Mouse (Mus musculus) hindbrain, embryonic 12.5 days (tissue): Measurements from ENCODE around the gene Tmpo. TPM values are rescaled to one million over a fixed set of nuclear protein-coding genes. Genes with fewer than 3 reads are reported as not detected.

Experiments
- ATAC-seq: fragments of 200-750 bp; cut with Nextera tagmentation; 2 replicates; pipeline ENCODE4 v1.8.0; 2017; ENCODE audit warnings: moderate TSS enrichment; ENCODE audit not compliant: low FRiP score
- H3K27ac ChIP-seq: fragments of 300-500 bp; sonication (generic); 2 replicates; pipeline ENCODE4 v1.5.1; 2016; ENCODE audit warnings: mild to moderate bottlenecking
- H3K27me3 ChIP-seq: fragments of 300-500 bp; sonication (generic); 2 replicates; pipeline ENCODE4 v1.6.1; 2016; ENCODE audit warnings: mild to moderate bottlenecking
- H3K36me3 ChIP-seq: fragments of 300-500 bp; sonication (generic); 2 replicates; pipeline ENCODE4 v1.6.1; 2016; ENCODE audit warnings: mild to moderate bottlenecking
- H3K4me1 ChIP-seq: fragments of 300-500 bp; sonication (generic); 2 replicates; pipeline ENCODE4 v1.6.1; 2016
- H3K4me2 ChIP-seq: fragments of 300-500 bp; sonication (generic); replicated peaks from 2 replicates; pipeline ENCODE4 v1.6.1; 2016; ENCODE audit warnings: mild to moderate bottlenecking
- H3K4me3 ChIP-seq: fragments of 300-500 bp; sonication (generic); 2 replicates; pipeline ENCODE4 v1.5.1; 2016; ENCODE audit warnings: mild to moderate bottlenecking
- H3K9ac ChIP-seq: fragments of 300-500 bp; sonication (generic); 2 replicates; pipeline ENCODE4 v1.6.1; 2016; ENCODE audit warnings: mild to moderate bottlenecking, moderate library complexity
- H3K9me3 ChIP-seq: fragments of 300-500 bp; sonication (generic); replicated peaks from 2 replicates; pipeline ENCODE4 v1.6.1; 2016; ENCODE audit warnings: mild to moderate bottlenecking
- WGBS: fragments of 180-500 bp; shearing (Covaris S2); methylation state at CpG from one replicate; pipeline ENCODE4 v1.1.7; 2016; 5-methylcytosine and 5-hydroxymethylcytosine counted together
- polyA plus RNA-seq: library from polyadenylated mRNA; unstranded; fragments of >200 nt; fragmentation: Nextera tagmentation; extraction: Ambion mirVana; gene quantifications from 2 replicates; pipeline ENCODE4 v1.2.1, GENCODE M21; 2016

Tmpo gene
- polyA plus RNA-seq, 1 experiment from 2014 or later = 298 TPM

DNA sequence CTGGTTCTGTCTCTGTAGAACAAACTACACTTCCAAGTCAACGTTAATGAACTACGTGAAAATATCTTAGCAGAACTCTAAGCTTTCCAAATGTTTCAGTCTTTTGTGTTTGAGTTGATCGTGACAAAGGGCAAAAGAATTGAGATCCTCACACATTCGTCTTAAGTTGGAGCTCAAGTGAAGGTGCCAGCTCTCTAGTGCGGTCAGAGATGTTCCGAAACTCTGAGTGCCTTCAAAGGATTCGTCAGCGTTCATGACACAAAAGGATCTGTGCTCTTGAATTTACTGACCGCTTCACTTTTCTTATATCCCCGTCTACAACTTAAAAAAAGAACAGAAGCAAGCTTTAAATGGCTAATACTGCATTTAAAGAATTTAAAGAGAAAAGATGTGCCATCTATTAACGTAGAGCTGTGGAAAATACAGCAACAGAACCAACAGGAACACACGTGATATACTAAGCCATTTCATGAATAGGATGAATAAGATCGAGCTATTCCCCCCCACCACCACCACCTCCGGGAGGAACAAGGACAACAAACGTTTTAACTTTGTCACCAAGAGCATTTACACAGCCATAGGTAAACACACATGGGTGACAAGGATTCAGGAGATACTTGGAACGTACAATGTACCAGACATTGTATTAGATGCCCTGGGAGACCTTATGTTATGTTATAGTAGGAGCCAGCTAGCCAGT is 1.3 kb upstream of the Tmpo start:
- 2% methylated on average over 16 of the region's 16 CpGs for WGBS
- ATAC-seq = no peak
- Histone ChIP-seq H3K27me3 (no peaks in the 10 kb centered on the region), H3K4me1 (peaks cover 25% of the 10 kb centered on the region), H3K9me3 (no peaks in the 10 kb centered on the region), H3K27ac (peak overlapping the region; percentile 97), H3K4me2 (peak overlapping the region; percentile 54), H3K9ac (peak overlapping the region; percentile 64), H3K4me3 (peak overlapping the region; percentile 51), H3K36me3 (no peaks in the 10 kb centered on the region)

DNA sequence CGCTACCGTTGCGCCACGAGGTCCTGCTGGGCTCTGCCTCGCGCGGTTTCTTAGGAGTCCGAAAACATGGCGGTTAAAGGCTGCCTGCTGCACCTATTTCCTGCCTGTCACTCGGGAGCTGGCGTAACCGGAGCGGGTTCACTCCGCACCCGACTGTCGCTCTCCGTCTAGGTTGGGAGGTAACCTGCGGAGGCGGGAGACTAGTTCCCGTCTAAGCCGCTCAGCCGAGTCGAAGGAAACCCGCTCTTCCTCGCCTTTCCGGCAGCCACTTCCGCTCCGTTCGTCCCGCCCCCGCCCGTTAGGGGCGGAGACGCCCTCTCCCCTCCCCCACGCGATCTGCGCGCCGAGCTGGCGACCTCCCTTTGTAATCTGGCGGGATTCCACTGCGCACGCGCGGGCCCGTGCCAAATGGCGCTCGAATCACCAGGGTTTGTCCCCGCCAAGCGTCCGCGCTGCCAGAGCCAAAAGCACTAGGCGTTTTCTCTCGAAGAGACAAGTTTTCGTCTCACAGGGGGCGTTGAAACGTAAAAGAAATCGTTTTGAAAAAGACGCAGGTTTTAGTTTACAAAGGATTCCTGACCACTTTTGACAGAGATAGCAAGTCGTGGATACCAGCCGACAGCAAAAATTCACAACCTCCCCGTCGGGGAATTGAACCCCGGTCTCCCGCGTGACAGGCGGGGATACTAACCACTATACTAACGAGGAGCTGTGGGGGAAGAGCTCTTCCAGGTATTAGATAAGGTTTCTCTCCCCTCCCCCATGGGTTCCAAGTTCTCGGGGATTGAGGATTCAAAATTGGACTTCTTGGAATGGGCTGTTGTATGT is 560 bp upstream of the Tmpo start:
- Histone ChIP-seq H3K4me3 (peak overlapping the region; percentile 51), H3K4me1 (peaks cover 20% of the 10 kb centered on the region), H3K27ac (peak overlapping the region; percentile 97), H3K9ac (peak overlapping the region; percentile 68), H3K36me3 (no peaks in the 10 kb centered on the region), H3K4me2 (peak overlapping the region; percentile 54), H3K9me3 (no peaks in the 10 kb centered on the region), H3K27me3 (no peaks in the 10 kb centered on the region)
- peak; percentile 90 for ATAC-seq
- under 1% methylated on average over 69 of the region's 69 CpGs for WGBS

DNA sequence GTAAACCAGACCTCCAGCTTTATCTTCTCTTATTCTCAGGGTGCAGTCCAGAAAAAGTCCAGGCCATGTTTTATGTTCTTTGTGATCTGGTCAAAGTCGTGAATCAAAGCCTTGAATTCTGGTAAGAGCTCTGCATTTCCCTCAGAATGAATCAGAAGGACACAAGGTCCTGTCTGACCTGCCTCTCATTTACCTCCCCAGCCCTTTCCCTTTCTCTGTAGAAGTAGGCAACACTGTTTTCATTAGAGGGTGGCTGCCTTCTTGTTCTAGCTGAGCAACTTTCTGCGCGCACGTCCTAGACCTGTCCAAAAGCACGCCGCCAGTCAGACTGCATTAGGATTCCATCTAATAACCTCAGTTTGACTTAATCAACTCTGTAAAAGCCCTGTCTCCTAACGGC is 814 bp downstream of the Tmpo start:
- H3K36me3 ChIP-seq = no peaks in the 10 kb centered on the region
- H3K4me3 ChIP-seq = peak overlapping the region; percentile 51; the same call in 1 of the 2 replicates
- H3K27ac ChIP-seq = peak overlapping the region; percentile 97
- peaks cover 20% of the 10 kb centered on the region for H3K4me1 ChIP-seq
- H3K9ac ChIP-seq = 0 out of 2 replicates have a peak overlapping the region, but pooled peaks have one; percentile 5
- no peaks in the 10 kb centered on the region for H3K27me3 ChIP-seq
- ATAC-seq = no peak
- H3K4me2 ChIP-seq = peak overlapping the region; percentile 54
- 23% methylated on average over 7 of the region's 7 CpGs for WGBS
- H3K9me3 ChIP-seq = no peaks in the 10 kb centered on the region

DNA sequence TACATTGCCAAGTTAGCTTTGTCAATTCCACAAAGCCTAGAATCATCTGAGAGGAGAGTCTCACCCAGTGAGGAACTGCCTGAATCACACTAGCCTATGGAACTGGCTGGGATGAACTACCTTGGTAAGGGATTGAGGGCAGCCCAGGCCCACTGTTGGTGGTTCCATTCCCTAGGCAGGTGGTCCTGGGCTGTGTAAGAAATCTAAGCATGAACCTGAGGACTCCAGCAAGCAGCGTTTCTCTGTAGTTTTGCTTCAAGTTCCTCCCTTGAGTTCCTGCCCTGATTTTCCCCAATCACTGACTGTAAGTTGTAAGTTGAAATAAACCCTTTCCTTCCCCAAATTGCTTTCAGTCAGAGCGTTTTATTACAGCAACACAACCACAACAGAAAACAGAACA is 1.3 kb downstream of the Tmpo start:
- H3K9me3 ChIP-seq = no peaks in the 10 kb centered on the region
- ATAC-seq = no peak
- no peaks in the 10 kb centered on the region for H3K36me3 ChIP-seq
- no peaks in the 10 kb centered on the region for H3K27me3 ChIP-seq
- H3K4me2 ChIP-seq = 0 out of 2 replicates have a peak overlapping the region, but pooled peaks have one; percentile 54
- H3K4me3 ChIP-seq = no peak overlapping the region
- peak overlapping the region; percentile 97; the same call in 1 of the 2 replicates for H3K27ac ChIP-seq
- WGBS = 90% methylated on average over 2 of the region's 2 CpGs
- H3K9ac ChIP-seq = no peak overlapping the region
- H3K4me1 ChIP-seq = peaks cover 20% of the 10 kb centered on the region

DNA sequence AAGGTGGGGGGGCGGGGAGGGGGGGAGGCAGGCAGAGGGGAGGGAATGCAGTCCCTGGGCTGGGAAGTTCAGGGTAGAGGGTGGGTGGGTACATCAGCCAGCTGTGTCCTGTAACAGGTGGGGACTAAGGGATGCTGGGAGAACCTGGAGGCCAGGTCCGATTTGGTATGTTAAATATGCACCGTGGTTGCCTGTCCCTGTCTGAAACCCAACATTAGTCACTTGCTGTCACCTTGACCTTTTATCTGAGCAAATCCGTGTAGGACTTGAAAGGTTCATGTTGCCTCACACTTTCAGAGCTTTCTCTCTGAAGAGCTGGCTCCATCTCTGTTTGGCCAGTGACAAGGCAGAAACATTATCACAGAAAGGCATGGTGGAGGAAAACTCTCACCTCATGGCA is 3.9 kb downstream of the Tmpo start:
- no peak overlapping the region for H3K4me3 ChIP-seq
- no peak overlapping the region for H3K27ac ChIP-seq
- no peaks in the 10 kb centered on the region for H3K9me3 ChIP-seq
- no peak overlapping the region for H3K9ac ChIP-seq
- H3K27me3 ChIP-seq = no peaks in the 10 kb centered on the region
- ATAC-seq = no peak
- peaks cover 10% of the 10 kb centered on the region for H3K4me1 ChIP-seq
- 61% methylated on average over 3 of the region's 4 CpGs for WGBS
- no peaks in the 10 kb centered on the region for H3K36me3 ChIP-seq
- H3K4me2 ChIP-seq = no peak overlapping the region

DNA sequence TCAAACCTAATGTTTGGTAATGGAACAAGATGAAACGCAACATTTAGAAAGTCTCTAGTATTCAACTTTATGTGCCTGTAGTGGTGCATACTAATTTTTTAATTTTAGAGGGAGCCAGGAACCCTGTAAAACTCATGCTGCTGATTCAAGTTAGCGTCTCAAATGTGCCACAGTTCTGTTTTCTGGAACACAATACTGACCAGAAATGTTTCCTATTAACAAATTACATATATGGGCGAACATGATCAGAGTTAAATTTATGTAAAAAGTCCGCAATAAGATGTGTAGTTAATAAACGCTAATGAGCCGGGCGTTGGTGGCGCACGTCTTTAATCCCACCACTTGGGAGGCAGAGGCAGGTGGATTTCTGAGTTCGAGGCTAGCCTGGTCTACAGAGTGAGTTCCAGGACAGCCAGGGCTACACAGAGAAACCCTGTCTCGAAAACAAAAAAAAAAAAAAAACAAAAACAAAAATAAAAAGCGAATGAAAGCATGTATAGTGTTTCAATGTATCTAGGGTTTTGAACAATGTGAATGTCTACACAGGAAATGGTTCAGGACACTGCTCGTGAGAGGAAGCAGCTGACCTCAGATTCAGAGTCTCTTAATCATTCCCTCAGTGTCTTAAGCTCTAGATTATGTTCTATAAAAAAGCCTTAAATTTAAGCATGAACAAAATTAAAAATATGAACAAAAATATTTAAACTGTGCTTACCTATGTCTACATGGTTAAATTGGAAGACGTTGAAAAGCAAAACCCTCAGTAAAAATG is 8.6 kb downstream of the Tmpo start:
- 87% methylated on average over 14 of the region's 14 CpGs for WGBS
- Histone ChIP-seq H3K4me2 (peak overlapping the region; percentile 71), H3K27ac (peak overlapping the region; percentile 100), H3K4me1 (peaks cover 22% of the 10 kb centered on the region), H3K9ac (peak overlapping the region; percentile 100), H3K36me3 (no peaks in the 10 kb centered on the region), H3K27me3 (no peaks in the 10 kb centered on the region), H3K4me3 (peak overlapping the region; percentile 99), H3K9me3 (no peaks in the 10 kb centered on the region)
- no peak for ATAC-seq

DNA sequence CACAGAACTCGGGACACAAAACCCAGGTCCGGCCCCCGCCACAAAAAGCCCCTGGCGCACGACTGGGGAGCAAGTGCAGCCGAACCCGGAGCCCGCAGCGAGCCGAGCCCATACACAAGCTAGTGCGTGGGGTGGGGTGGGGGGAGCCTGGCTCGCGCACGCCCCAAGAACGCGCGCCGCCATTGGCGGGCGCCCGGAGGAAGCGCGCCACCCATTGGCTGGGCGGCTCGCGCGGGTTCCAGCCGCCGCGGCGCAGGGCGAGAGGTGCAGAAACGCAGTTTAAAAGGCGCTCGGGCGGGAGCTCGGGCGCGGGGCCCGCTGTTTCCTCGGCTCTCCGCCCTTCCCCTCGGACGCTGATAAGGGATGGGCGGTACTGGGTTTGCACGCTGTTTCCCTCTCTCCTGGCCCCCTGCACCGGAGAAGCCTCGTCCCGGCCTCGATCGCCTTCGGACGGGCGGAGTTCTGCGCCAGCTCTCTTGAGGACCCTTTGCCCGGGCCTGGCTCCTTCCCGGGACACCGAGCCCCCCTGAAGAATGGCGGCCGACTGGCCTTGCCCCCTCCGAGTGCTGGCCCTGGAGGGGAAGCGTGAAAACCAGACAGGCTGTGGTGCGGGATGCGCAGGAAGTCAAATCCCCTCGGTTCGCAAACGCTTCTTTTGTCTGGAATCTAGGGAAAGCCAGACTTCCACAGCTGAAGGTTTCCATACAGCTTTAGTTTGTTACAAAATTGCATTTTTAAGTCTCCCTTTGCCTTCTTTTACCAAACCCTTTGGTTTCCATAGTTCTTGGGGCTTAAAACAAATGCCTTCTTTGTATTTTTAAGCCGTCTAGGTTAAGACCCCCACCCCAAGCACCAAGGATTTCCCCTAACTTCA is 9.4 kb downstream of the Tmpo start:
- Histone ChIP-seq H3K9ac (peak overlapping the region; percentile 100), H3K27ac (peak overlapping the region; percentile 100), H3K36me3 (no peaks in the 10 kb centered on the region), H3K9me3 (no peaks in the 10 kb centered on the region), H3K4me1 (peaks cover 29% of the 10 kb centered on the region), H3K4me2 (peak overlapping the region; percentile 71), H3K4me3 (peak overlapping the region; percentile 99), H3K27me3 (no peaks in the 10 kb centered on the region)
- peak; percentile 97 for ATAC-seq
- under 1% methylated on average over 67 of the region's 68 CpGs for WGBS

DNA sequence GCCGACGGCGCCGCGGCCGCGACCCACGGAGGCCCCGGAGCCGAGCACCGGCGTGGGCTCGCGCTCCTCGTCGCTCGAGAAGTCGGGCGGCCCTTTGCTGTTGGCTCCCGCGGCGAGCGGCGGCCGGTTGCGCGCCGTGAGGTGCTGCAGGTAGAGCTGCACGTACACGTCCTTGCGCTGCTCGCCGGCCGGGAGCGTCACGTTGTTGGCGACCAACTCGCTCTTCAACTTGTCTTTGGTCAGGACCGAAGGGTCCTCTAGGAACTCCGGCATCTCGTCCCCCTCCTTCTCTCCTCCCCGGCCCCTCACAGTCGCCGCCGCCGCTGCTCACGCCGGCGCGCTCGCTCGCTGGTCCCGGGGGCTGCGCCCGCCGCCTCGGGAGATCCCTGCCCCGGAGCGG is 10.1 kb downstream of the Tmpo start:
- peak; percentile 75 for ATAC-seq
- Histone ChIP-seq H3K27ac (peak overlapping the region; percentile 100), H3K9ac (peak overlapping the region; percentile 100), H3K9me3 (no peaks in the 10 kb centered on the region), H3K4me1 (peaks cover 29% of the 10 kb centered on the region), H3K4me2 (peak overlapping the region; percentile 71), H3K4me3 (peak overlapping the region; percentile 99), H3K27me3 (no peaks in the 10 kb centered on the region), H3K36me3 (no peaks in the 10 kb centered on the region)
- under 1% methylated on average over 50 of the region's 59 CpGs for WGBS

DNA sequence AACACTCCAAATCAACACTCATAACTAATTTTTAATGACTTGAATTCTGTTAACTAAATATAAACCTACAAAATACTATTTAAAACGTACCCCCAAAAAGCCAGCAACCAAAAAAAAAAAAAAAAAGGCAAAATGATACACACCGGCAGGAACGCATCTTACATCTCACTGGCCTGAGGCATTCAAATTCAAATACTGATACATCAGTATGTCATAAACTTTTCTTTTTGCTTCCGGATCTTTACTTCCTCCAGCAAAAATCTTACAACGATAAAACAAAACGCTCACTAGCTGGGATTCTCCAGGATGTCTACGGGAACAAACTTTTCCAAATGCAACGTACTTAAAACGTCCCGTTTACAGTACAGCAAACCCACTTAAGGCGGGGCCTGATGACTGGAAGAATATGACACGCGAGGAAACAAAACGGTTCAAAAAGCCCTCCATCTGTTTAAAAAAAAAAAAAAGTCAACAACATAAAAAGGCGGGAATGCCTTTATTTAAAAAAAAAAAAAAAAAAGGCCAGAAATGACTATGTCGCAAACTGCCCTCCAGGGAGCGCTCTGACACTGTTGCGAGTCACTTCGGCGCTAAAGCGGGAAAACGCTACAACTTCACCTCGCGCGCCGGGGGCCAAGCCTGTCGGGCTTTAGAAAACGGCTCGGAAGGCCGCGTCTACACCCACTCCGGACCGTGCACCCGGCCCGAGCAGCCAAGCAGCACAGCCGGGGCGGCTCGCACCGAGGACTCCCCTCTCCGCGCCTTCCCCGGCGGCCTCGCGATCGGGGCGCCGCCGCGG is 10.8 kb downstream of the Tmpo start:
- Histone ChIP-seq H3K36me3 (peaks cover 6% of the 10 kb centered on the region; the same call in 1 of the 2 replicates), H3K4me3 (peak overlapping the region; percentile 99), H3K9ac (peak overlapping the region; percentile 100), H3K9me3 (no peaks in the 10 kb centered on the region), H3K4me1 (peaks cover 29% of the 10 kb centered on the region), H3K27me3 (no peaks in the 10 kb centered on the region), H3K27ac (peak overlapping the region; percentile 100), H3K4me2 (peak overlapping the region; percentile 71)
- ATAC-seq = peak; percentile 38; the same call in 1 of the 2 replicates
- WGBS = under 1% methylated on average over 50 of the region's 50 CpGs

DNA sequence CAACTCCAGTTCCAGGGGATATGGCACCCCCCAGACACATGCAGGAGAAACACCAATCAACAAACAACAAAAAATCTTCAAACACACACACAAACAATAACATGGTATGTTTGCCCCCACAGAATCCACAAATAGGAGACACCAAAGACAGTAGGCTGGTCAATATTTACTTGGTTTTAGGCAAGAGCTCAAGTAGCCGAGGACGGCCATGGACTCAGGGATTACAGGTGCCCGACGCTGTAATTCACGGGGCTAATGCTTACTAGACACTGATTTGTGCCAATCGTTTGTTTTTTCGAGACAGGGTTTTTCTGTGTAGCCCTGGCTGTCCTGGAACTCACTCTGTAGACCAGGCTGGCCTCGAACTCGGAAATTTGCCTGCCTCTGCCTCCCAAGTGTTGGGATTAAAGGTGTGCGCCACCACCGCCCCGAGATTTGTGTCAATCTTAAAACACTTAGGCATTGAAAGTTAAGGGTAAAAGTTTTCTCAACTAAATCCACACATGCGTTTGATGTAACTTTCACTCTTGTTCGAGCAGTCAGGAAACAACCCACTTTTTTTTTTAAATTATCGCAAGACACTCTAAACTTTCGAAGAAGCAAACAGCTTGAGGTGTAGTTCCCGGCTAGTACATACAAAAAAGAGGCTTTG is 11.6 kb downstream of the Tmpo start:
- Histone ChIP-seq H3K9me3 (no peaks in the 10 kb centered on the region), H3K27me3 (no peaks in the 10 kb centered on the region), H3K36me3 (peaks cover 8% of the 10 kb centered on the region; the same call in 1 of the 2 replicates), H3K9ac (peak overlapping the region; percentile 100), H3K4me3 (peak overlapping the region; percentile 99), H3K27ac (no peak overlapping the region), H3K4me1 (peaks cover 29% of the 10 kb centered on the region), H3K4me2 (peak overlapping the region; percentile 71)
- no peak for ATAC-seq
- WGBS = 38% methylated on average over 17 of the region's 17 CpGs
